Mouse (Mus musculus): Measurements from ENCODE around the gene Bola3. TPM values are rescaled to one million over a fixed set of nuclear protein-coding genes. Genes with fewer than 3 reads are reported as not detected.

Bola3 gene
- total RNA-seq (2023): 30.7 TPM

DNA sequence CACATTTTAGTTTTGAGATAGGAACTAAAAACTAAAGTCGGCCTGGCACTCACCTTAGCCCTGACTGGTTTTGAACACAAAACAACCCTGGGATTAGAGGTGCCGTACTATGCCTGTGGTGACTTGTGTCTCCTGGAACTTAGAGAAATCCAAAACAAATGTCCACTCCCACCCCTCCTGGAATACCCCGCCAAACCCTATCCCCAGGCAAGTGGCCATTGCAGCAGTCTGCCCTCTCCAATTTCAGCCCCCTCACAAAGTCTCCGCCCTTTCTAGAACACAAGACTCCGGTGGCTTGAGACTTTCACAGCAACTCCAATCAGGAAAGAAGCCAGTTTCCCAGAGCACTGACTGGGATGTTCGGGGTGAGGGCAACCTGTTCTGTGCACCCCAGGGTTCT lies at the start of gene Bola3:
Gene Bola3, plus strand, starts transcription at position 275 of the 400 bp plus-strand sequence.

DNA sequence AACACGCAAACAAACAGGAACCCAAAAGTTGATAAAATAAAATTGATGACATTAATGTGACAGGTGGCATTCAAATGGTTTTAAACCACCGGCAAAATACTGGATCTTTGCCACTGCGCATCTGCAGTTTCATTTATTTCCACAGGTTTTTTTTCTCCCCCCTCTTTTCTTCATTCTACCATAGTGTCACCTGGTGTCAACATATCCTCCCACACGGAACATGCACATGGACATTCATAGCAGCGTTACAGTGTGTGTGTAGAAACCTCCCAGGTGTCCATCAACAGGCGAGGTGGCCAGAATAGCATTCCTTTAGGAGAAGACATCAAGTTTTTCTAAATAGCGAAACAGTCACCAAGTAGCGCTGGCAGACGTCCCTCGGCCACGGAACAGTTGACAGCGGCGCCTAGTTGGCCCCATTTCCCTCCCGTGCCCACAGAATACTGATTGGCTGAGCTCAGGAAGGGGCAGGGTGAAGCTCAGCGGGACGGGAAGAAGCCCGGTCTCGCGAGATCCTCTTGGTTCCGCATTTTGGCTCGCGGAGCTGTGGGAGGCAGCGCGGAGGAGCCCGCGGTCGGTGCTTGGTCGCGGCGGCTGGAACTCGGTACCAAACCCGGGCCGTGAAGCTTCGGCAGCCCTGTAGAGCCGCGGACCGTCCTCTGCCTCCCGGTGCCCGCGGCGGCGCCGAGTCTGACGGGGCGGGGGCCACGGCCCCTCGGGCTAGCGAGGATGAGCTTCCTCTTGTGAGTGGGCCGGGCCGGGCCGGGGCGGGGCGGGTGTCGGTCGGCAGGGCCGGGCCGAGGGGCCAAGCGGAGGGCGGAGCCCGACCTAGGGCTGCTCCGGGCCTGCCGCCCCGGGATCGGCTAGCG lies 23.2 kb upstream of the Bola3 start, which contains the start of the genes Mthfd2 and Mob1a:
Gene Mthfd2, minus strand, starts transcription at position 384 of the 869 bp plus-strand sequence.
Gene Mob1a, plus strand, starts transcription at position 492 of the 869 bp plus-strand sequence.

Other genes starting within 250 kb of the Bola3 start
- gene Ccdc142, start 247.5 kb upstream of the Bola3 start, total RNA-seq (2023): 16.0 TPM
- gene Gm42688, start 247.5 kb upstream of the Bola3 start, total RNA-seq (2023): 9.5 TPM
- gene Mrpl53, start 240.1 kb upstream of the Bola3 start, total RNA-seq (2023): 28.5 TPM
- 33.9 TPM for gene Mogs, start 233.7 kb upstream of the Bola3 start, total RNA-seq (2023)
- 42.7 TPM for gene Wbp1, start 227.6 kb upstream of the Bola3 start, total RNA-seq (2023)
- gene Ino80b, start 223.7 kb upstream of the Bola3 start, total RNA-seq (2023): 33.8 TPM
- not detected for gene Rtkn, start 213.7 kb upstream of the Bola3 start, total RNA-seq (2023)
- gene Wdr54, start 192.8 kb upstream of the Bola3 start, total RNA-seq (2023): not detected
- not detected for gene 1700003E16Rik, start 192.7 kb upstream of the Bola3 start, total RNA-seq (2023)
- gene Dctn1, start 183.2 kb upstream of the Bola3 start, total RNA-seq (2023): 103 TPM
- not detected for gene Slc4a5, start 129.3 kb upstream of the Bola3 start, total RNA-seq (2023)
- 26.2 TPM for gene Mthfd2, start 23.2 kb upstream of the Bola3 start, total RNA-seq (2023)
- 102 TPM for gene Mob1a, start 23.1 kb upstream of the Bola3 start, total RNA-seq (2023)
- gene Tet3, start 109.9 kb downstream of the Bola3 start, total RNA-seq (2023): 152 TPM
- gene Dguok, start 157.8 kb downstream of the Bola3 start, total RNA-seq (2023): 43.3 TPM
- not detected for gene Actg2, start 187.1 kb downstream of the Bola3 start, total RNA-seq (2023)
- gene Stambp, start 223.6 kb downstream of the Bola3 start, total RNA-seq (2023): 23.9 TPM

All from CD8-positive naive resting alpha-beta T cell, adult 57 days (primary cell).